Mouse (Mus musculus) ES-E14 (cell line): ENCODE data around the gene Eef1g.

Source experiments
- HCFC1 ChIP-seq: IDR thresholded peaks from 2 replicates; pipeline ENCODE4 v1.6.1; 2012; ENCODE audit warnings: low read length, inconsistent platforms, borderline replicate concordance; ENCODE audit not compliant: insufficient read depth
- ZNF384 ChIP-seq: IDR thresholded peaks from 2 replicates; pipeline ENCODE4 v1.6.1; 2012; ENCODE audit warnings: low read depth, low read length, inconsistent platforms

GRCm38 (mm10) chr19:8944062-8944461 lies 22.8 kb upstream of the Eef1g start:
- TF ChIP-seq HCFC1, result no peak
- TF ChIP-seq ZNF384, result no peak
